In genomic region chr1:132903519-132903918, GRCm38 (mm10) we compare ENCODE assay signal across 27 mouse cellular contexts. TPM values are rescaled to one million over a fixed set of nuclear protein-coding genes. Genes with fewer than 3 reads are reported as not detected.
A peak's percentile ranks its signal among the peaks of the same experiment; 100 is the strongest.
DNase-seq lines count a peak whose midpoint lies in the region; ATAC-seq and TF ChIP-seq lines count a peak whose summit lies in the region.
"Had no signal": no experiment of that assay in that cellular context is flagged by ENCODE, and none has a peak within 500 bp of the region (broad histone marks: within the 10 kb centered on the region; RNA-seq: fewer than 3 reads in every experiment).

No protein-coding gene starts in this region.

- 0 out of 2 replicates have a peak overlapping the region, but pooled peaks have one; percentile 14 for H3K27ac ChIP-seq in layer of hippocampus, adult 2 months
- H3K27ac ChIP-seq in midbrain, embryonic 14.5 days (replicated peaks; ENCODE audit: low read depth, low read length): no peak overlapping the region
- no peak overlapping the region for H3K27ac ChIP-seq in midbrain, embryonic 11.5 days (ENCODE audit: low read depth, low read length)
- H3K27ac ChIP-seq: embryonic facial prominence, embryonic 10.5 days; embryonic facial prominence, embryonic 12.5 days; forebrain, embryonic 13.5 days; forebrain, embryonic 15.5 days had no signal

- peaks cover 18% of the 10 kb centered on the region for H3K4me1 ChIP-seq in midbrain, embryonic 14.5 days (ENCODE audit: control insufficient read depth, insufficient read depth, low read length)
- no peaks in the 10 kb centered on the region for H3K4me1 ChIP-seq in midbrain, embryonic 11.5 days (ENCODE audit: control insufficient read depth, insufficient read depth, low read length)
- H3K4me1 ChIP-seq: embryonic facial prominence, embryonic 12.5 days had no signal

- DNase-seq in layer of hippocampus, adult 2 months (ENCODE audit: low spot score in 2 of 2): no peak
- no peak for DNase-seq in layer of hippocampus, postnatal 36 days
- DNase-seq in midbrain, embryonic 14.5 days: peak; percentile 48
- DNase-seq in midbrain, embryonic 11.5 days (ENCODE audit: low spot score, missing footprints): no peak
- peak; percentile 49 for DNase-seq in retina, postnatal 1 day
- DNase-seq in retina, embryonic 14.5 days (ENCODE audit: low spot score): no peak
- DNase-seq in embryo, embryonic 10.5 days (ENCODE audit: low spot score): no peak
- DNase-seq: adrenal gland, adult 8-10 months; adrenal gland, postnatal 14 days; adrenal gland, postnatal 36 days; B cell, adult 2 months; cerebellum, adult 11 months; cerebellum, adult 18-20 months; cerebellum, adult 8-10 months; cerebellum, adult 9-11 months; cerebellum, postnatal 14 days; cerebellum, postnatal 36 days had no signal

- no peak for TF ChIP-seq CTCF in layer of hippocampus, adult 2 months (conservative IDR thresholded peaks at IDR 0.05)

- 42% methylated on average over 4 of the region's 4 CpGs for WGBS in midbrain, embryonic 14.5 days
- WGBS in midbrain, embryonic 11.5 days: 66% methylated on average over 4 of the region's 4 CpGs

- no peaks in the 10 kb centered on the region for H3K36me3 ChIP-seq in midbrain, embryonic 14.5 days (ENCODE audit: control insufficient read depth, insufficient read depth, low read length)
- H3K36me3 ChIP-seq in midbrain, embryonic 11.5 days (ENCODE audit: control insufficient read depth, insufficient read depth, low read length): no peaks in the 10 kb centered on the region
- H3K36me3 ChIP-seq: embryonic facial prominence, embryonic 10.5 days; embryonic facial prominence, embryonic 12.5 days; forebrain, embryonic 15.5 days; G1E had no signal

- H3K4me3 ChIP-seq in layer of hippocampus, adult 2 months: no peak overlapping the region
- H3K4me3 ChIP-seq in midbrain, embryonic 14.5 days (replicated peaks; ENCODE audit: low read depth, low read length): no peak overlapping the region
- H3K4me3 ChIP-seq in midbrain, embryonic 11.5 days (ENCODE audit: low read depth, low read length): no peak overlapping the region
- H3K4me3 ChIP-seq: embryonic facial prominence, embryonic 10.5 days; embryonic facial prominence, embryonic 12.5 days; forebrain, embryonic 13.5 days; forebrain, embryonic 15.5 days had no signal

- H3K4me2 ChIP-seq in midbrain, embryonic 14.5 days (ENCODE audit: low read length): no peak overlapping the region
- H3K4me2 ChIP-seq in midbrain, embryonic 11.5 days: no peak overlapping the region
- H3K4me2 ChIP-seq: embryonic facial prominence, embryonic 12.5 days; forebrain, embryonic 13.5 days; forebrain, embryonic 15.5 days had no signal

- H3K27me3 ChIP-seq in midbrain, embryonic 14.5 days (ENCODE audit: control insufficient read depth, insufficient read depth, low read length): no peaks in the 10 kb centered on the region
- H3K27me3 ChIP-seq in midbrain, embryonic 11.5 days (ENCODE audit: control insufficient read depth, insufficient read depth, low read length): no peaks in the 10 kb centered on the region
- H3K27me3 ChIP-seq: forebrain, embryonic 13.5 days; forebrain, embryonic 15.5 days had no signal

- no peaks in the 10 kb centered on the region for H3K9me3 ChIP-seq in midbrain, embryonic 14.5 days (ENCODE audit: control insufficient read depth, low read length)
- H3K9me3 ChIP-seq in midbrain, embryonic 11.5 days (ENCODE audit: control insufficient read depth, low read length): no peaks in the 10 kb centered on the region
- H3K9me3 ChIP-seq: embryonic facial prominence, embryonic 10.5 days; embryonic facial prominence, embryonic 12.5 days; forebrain, embryonic 13.5 days; forebrain, embryonic 15.5 days; G1E had no signal

- H3K9ac ChIP-seq in midbrain, embryonic 14.5 days (replicated peaks; ENCODE audit: low read length): no peak overlapping the region
- no peak overlapping the region for H3K9ac ChIP-seq in midbrain, embryonic 11.5 days (ENCODE audit: low read length)
- H3K9ac ChIP-seq: embryonic facial prominence, embryonic 12.5 days; forebrain, embryonic 13.5 days; forebrain, embryonic 15.5 days had no signal

- no peak for ATAC-seq in midbrain, embryonic 14.5 days (ENCODE audit: low FRiP score, low TSS enrichment)
- ATAC-seq in midbrain, embryonic 11.5 days (ENCODE audit: low FRiP score): no peak
- ATAC-seq: activated CD4-positive, CD25-positive, alpha-beta regulatory T cell, adult 4 months; CD4-positive, CD25-positive, alpha-beta regulatory T cell, adult 4 months; forebrain, embryonic 13.5 days; forebrain, embryonic 15.5 days; Patski had no signal

RNA-seq across cellular contexts. Expression of gene Lrrn2, which starts 23.4 kb away (rescaled TPM):
- total RNA-seq in layer of hippocampus, adult 2 months (2021): 100 to 1,000 TPM; 218 to 236 TPM
- total RNA-seq in layer of hippocampus, postnatal 36 days (2021): 100 to 1,000 TPM; 206 to 208 TPM
- 36.5 and 37.0 TPM in 2 replicates for polyA plus RNA-seq in midbrain, embryonic 14.5 days (2014; fragmentation: Nextera tagmentation; extraction: Ambion mirVana)
- 8.0 and 9.4 TPM in 2 replicates for polyA plus RNA-seq in midbrain, embryonic 11.5 days (2014; fragmentation: Nextera tagmentation; extraction: Ambion mirVana)
- total RNA-seq: CH12.LX; common myeloid progenitor, adult 5-6 weeks had no signal
- polyA plus RNA-seq: activated CD4-positive, CD25-positive, alpha-beta regulatory T cell, adult 4 months; CD4-positive, CD25-positive, alpha-beta regulatory T cell, adult 4 months; G1E; Patski had no signal

Comparison
In these comparisons a context has a peak if more than half of its experiments do, and no peak if none do; other contexts are left out.
1. DNase-seq: peak in midbrain, embryonic 14.5 days (single experiment) and retina, postnatal 1 day (single experiment); none in layer of hippocampus, adult 2 months (0 of 2), layer of hippocampus, postnatal 36 days (0 of 2), midbrain, embryonic 11.5 days (single experiment), retina, embryonic 14.5 days (single experiment) and embryo, embryonic 10.5 days (single experiment).